Mouse (Mus musculus): Measurements from ENCODE around the gene Zfp213. TPM values are rescaled to one million over a fixed set of nuclear protein-coding genes. Genes with fewer than 3 reads are reported as not detected.
"Not testable (repeated sequence)": the region's sequence is repeated elsewhere in the genome, so short reads cannot be mapped to it uniquely, and the experiment has no call there.

Zfp213 gene
- polyA plus RNA-seq, 1 experiment = 14.0 TPM

GRCm38 (mm10) chr17:23540605-23541475, 23.2 kb downstream of the Zfp213 start:
- no peak overlapping the region for H3K4me3 ChIP-seq (replicated peaks; ENCODE audit: extremely low read depth, low read depth, low read length)
- no peak for DNase-seq
- H3K4me1 ChIP-seq (ENCODE audit: control insufficient read depth, insufficient read depth, low read length) = peaks cover 8% of the 10 kb centered on the region
- TF ChIP-seq CTCF (IDR thresholded peaks at IDR 0.05; ENCODE audit: insufficient read depth, low read length) = no peak
- TF ChIP-seq POLR2A (IDR thresholded peaks at IDR 0.05; ENCODE audit: borderline replicate concordance, extremely low read depth, low read depth, low read length) = no peak
- 45% methylated on average over 31 of the region's 31 CpGs for WGBS

- DNase-seq = no peak
- no peak overlapping the region for H3K4me3 ChIP-seq (replicated peaks; ENCODE audit: extremely low read depth, low read depth, low read length)
- TF ChIP-seq POLR2A (IDR thresholded peaks at IDR 0.05; ENCODE audit: borderline replicate concordance, extremely low read depth, low read depth, low read length) = no peak
- no peak for TF ChIP-seq CTCF (IDR thresholded peaks at IDR 0.05; ENCODE audit: insufficient read depth, low read length)
- WGBS = 49% methylated on average over 3 of the region's 3 CpGs
- peaks cover 8% of the 10 kb centered on the region for H3K4me1 ChIP-seq (ENCODE audit: control insufficient read depth, insufficient read depth, low read length)
These were observed 23.9 kb downstream of the Zfp213 start for GRCm38 (mm10) chr17:23540106-23540505.

- Histone ChIP-seq H3K4me3 (replicated peaks; ENCODE audit: extremely low read depth, low read depth, low read length) (no peak overlapping the region), H3K4me1 (ENCODE audit: control insufficient read depth, insufficient read depth, low read length) (peaks cover 8% of the 10 kb centered on the region)
- DNase-seq = no peak
- WGBS = 88% methylated on average over 5 of the region's 5 CpGs
- TF ChIP-seq CTCF (IDR thresholded peaks at IDR 0.05; ENCODE audit: insufficient read depth, low read length) (no peak), POLR2A (IDR thresholded peaks at IDR 0.05; ENCODE audit: borderline replicate concordance, extremely low read depth, low read depth, low read length) (no peak)
These were observed 24.4 kb downstream of the Zfp213 start for GRCm38 (mm10) chr17:23539608-23540007.

- peak overlapping the region; percentile 36 for H3K4me3 ChIP-seq (replicated peaks; ENCODE audit: extremely low read depth, low read depth, low read length)
- no peak for DNase-seq
- TF ChIP-seq CTCF (IDR thresholded peaks at IDR 0.05; ENCODE audit: insufficient read depth, low read length) (no peak), POLR2A (IDR thresholded peaks at IDR 0.05; ENCODE audit: borderline replicate concordance, extremely low read depth, low read depth, low read length) (no peak)
- 13% methylated on average over 21 of the region's 21 CpGs for WGBS
- H3K4me1 ChIP-seq (ENCODE audit: control insufficient read depth, insufficient read depth, low read length) = peaks cover 3% of the 10 kb centered on the region
These were observed 25.6 kb downstream of the Zfp213 start for GRCm38 (mm10) chr17:23538299-23539015.

GRCm38 (mm10) chr17:23537554-23538255, 26.3 kb downstream of the Zfp213 start:
- TF ChIP-seq CTCF (IDR thresholded peaks at IDR 0.05; ENCODE audit: insufficient read depth, low read length) = no peak
- TF ChIP-seq POLR2A (IDR thresholded peaks at IDR 0.05; ENCODE audit: borderline replicate concordance, extremely low read depth, low read depth, low read length) = no peak
- Histone ChIP-seq H3K4me3 (replicated peaks; ENCODE audit: extremely low read depth, low read depth, low read length) (peak overlapping the region; percentile 6), H3K4me1 (ENCODE audit: control insufficient read depth, insufficient read depth, low read length) (peaks cover 3% of the 10 kb centered on the region)
- no peak for DNase-seq
- WGBS = 8% methylated on average over 27 of the region's 27 CpGs

GRCm38 (mm10) chr17:23535046-23535788, 28.8 kb downstream of the Zfp213 start:
- not testable (repeated sequence) for DNase-seq; H3K4me1 ChIP-seq (ENCODE audit: control insufficient read depth, insufficient read depth, low read length); H3K4me3 ChIP-seq (replicated peaks; ENCODE audit: extremely low read depth, low read depth, low read length)
- WGBS = 2% methylated on average over 17 of the region's 29 CpGs

- WGBS = 5% methylated on average over 11 of the region's 23 CpGs
These were observed 30.2 kb downstream of the Zfp213 start for GRCm38 (mm10) chr17:23533591-23534490.

GRCm38 (mm10) chr17:23531408-23531807, 32.6 kb downstream of the Zfp213 start:
- not testable (repeated sequence) for H3K4me3 ChIP-seq (replicated peaks; ENCODE audit: extremely low read depth, low read depth, low read length); DNase-seq; H3K4me1 ChIP-seq (ENCODE audit: control insufficient read depth, insufficient read depth, low read length)
- WGBS = 17% methylated on average over 1 of the region's 1 CpGs

More at GRCm38 (mm10) chr17:23533591-23534490, 30.2 kb downstream of the Zfp213 start:
- H3K4me1 ChIP-seq (ENCODE audit: control insufficient read depth, insufficient read depth, low read length); DNase-seq; H3K4me3 ChIP-seq (replicated peaks; ENCODE audit: extremely low read depth, low read depth, low read length): not testable (repeated sequence)

- H3K4me1 ChIP-seq (ENCODE audit: control insufficient read depth, insufficient read depth, low read length); DNase-seq; H3K4me3 ChIP-seq (replicated peaks; ENCODE audit: extremely low read depth, low read depth, low read length): not testable (repeated sequence)
- 52% methylated on average over 30 of the region's 30 CpGs for WGBS
These were observed 40.9 kb downstream of the Zfp213 start for GRCm38 (mm10) chr17:23522941-23523732.

Measured in lung, adult 2 months (tissue).